Mouse (Mus musculus) limb, embryonic 14.5 days (tissue): ENCODE results near the gene Aire. TPM values are rescaled to one million over a fixed set of nuclear protein-coding genes. Genes with fewer than 3 reads are reported as not detected.

Source experiments
- ATAC-seq: fragments of 200-750 bp; cut with Nextera tagmentation; 2 replicates; pipeline ENCODE4 v1.8.0; 2017; ENCODE audit warnings: low read depth, moderate number of reproducible peaks, moderate TSS enrichment; ENCODE audit not compliant: low FRiP score
- DNase-seq: peaks from one replicate; pipeline ENCODE4 v3.0.0-alpha.2; 2015; ENCODE audit warnings: low spot score
- H3K27ac ChIP-seq: fragments of 300-500 bp; sonication (generic); replicated peaks from 2 replicates; pipeline ENCODE4 v1.5.1; 2014; ENCODE audit warnings: low read depth, mild to moderate bottlenecking, low read length, moderate library complexity, mixed read lengths
- H3K27me3 ChIP-seq: fragments of 300-500 bp; sonication (generic); 2 replicates; pipeline ENCODE4 v1.6.1; 2014; ENCODE audit warnings: low read length, mixed read lengths; ENCODE audit not compliant: control insufficient read depth, insufficient read depth
- H3K36me3 ChIP-seq: fragments of 300-500 bp; sonication (generic); 2 replicates; pipeline ENCODE4 v1.6.1; 2014; ENCODE audit warnings: mild to moderate bottlenecking, low read length, moderate library complexity, mixed read lengths; ENCODE audit not compliant: control insufficient read depth, insufficient read depth
- H3K4me1 ChIP-seq: fragments of 300-500 bp; sonication (generic); 2 replicates; pipeline ENCODE4 v1.6.1; 2014; ENCODE audit warnings: antibody characterized with exemption, low read length, mixed read lengths; ENCODE audit not compliant: control insufficient read depth, insufficient read depth
- H3K4me2 ChIP-seq: fragments of 300-500 bp; sonication (generic); replicated peaks from 2 replicates; pipeline ENCODE4 v1.6.1; 2014; ENCODE audit warnings: low read depth, mild to moderate bottlenecking, low read length, moderate library complexity; ENCODE audit not compliant: severe bottlenecking
- H3K4me3 ChIP-seq: fragments of 300-500 bp; sonication (generic); replicated peaks from 2 replicates; pipeline ENCODE4 v1.5.1; 2014; ENCODE audit warnings: low read length
- H3K9ac ChIP-seq: fragments of 300-500 bp; sonication (generic); 2 replicates; pipeline ENCODE4 v1.6.1; 2014; ENCODE audit warnings: mild to moderate bottlenecking, low read depth, low read length, moderate library complexity; ENCODE audit not compliant: severe bottlenecking
- H3K9me3 ChIP-seq: fragments of 300-500 bp; sonication (generic); 2 replicates; pipeline ENCODE4 v1.6.1; 2016; ENCODE audit warnings: low read length; ENCODE audit not compliant: control insufficient read depth
- POLR2A ChIP-seq: fragments of 200-500 bp; IDR thresholded peaks from 2 replicates; pipeline ENCODE4 v1.8.0; 2012; ENCODE audit warnings: inconsistent platforms, mild to moderate bottlenecking, moderate library complexity, borderline replicate concordance; ENCODE audit not compliant: insufficient read depth, insufficient read length; ENCODE audit errors: extremely low read depth
- WGBS: fragments of 180-500 bp; shearing (Covaris S2); extraction: QIAGEN DNeasy Blood & Tissue Kit; methylation state at CpG from one replicate; pipeline ENCODE4 v1.1.7; 2014; 5-methylcytosine and 5-hydroxymethylcytosine counted together
- polyA plus RNA-seq, 2 experiments: library from polyadenylated mRNA; depleted of rRNA in 1 of 2; stranded (reverse) in 1 of 2; unstranded in 1 of 2; fragments of >200 nt; fragmentation: Nextera tagmentation in 1 of 2; extraction: Ambion mirVana in 1 of 2; gene quantifications; 2 replicates each; pipeline versions ENCODE4 v1.2.1 to v1.2.3; 2012 to 2014

Aire gene
- polyA plus RNA-seq, 2 experiments: 0.28 to 4.3 TPM

DNA sequence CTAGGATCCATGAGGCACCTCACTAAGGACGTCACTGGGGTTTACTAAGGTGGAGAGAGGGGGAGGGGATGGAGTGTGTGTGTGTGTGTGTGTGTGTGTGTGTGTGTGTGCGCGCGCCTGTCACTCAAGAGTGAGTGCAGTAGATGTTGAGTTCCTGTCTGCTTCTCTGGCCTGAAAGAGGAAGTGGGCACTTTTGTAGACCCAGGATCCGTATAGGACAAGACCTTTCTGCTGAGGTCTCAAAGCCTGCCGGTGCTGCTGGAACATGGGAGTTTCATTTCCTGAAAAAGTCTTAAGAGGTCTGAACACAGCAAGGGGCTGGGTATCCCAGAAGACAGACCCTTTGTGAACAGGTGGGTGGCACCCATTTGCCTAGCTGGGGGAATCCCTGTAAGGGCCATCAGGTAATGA, 43.7 kb upstream of the Aire start:
- H3K27ac ChIP-seq: no peak overlapping the region
- H3K36me3 ChIP-seq: no peaks in the 10 kb centered on the region
- ATAC-seq (no peak), DNase-seq (no peak)
- no peak overlapping the region for H3K9ac ChIP-seq
- no peak for TF ChIP-seq POLR2A
- H3K9me3 ChIP-seq: no peaks in the 10 kb centered on the region
- H3K4me2 ChIP-seq: no peak overlapping the region
- no peaks in the 10 kb centered on the region for H3K4me1 ChIP-seq
- no peak overlapping the region for H3K4me3 ChIP-seq
- 84% methylated on average over 6 of the region's 6 CpGs for WGBS
- no peaks in the 10 kb centered on the region for H3K27me3 ChIP-seq

DNA sequence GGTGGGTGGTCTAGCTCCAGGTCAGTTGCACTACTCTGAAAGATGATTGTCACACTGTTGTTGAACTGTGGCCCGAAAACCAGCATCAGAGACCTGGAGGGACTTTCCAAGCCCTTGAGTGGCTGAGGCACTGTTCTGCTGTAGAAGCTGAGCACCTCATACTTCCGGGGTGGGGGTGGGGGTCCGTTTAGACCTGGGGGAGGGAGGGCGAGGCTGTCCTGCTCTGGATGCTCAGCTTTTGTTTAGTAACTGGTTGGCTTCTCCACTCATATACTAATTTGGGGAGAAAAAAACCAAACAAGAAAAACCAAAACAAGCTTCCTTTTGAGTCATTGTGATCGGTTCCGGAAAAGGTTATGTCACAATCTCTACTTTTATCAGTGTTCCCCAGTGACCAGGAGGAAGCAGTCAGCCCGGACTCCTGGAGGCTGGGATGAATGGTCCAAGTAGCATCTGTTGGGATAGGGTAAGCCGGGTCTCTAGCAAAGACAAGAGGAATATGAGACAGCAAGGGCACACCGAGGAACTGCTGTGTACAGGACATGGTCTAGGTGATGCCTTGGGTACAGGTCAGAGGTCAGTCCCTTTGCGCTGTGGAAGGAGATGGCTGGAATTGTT, 43.1 kb upstream of the Aire start:
- no peaks in the 10 kb centered on the region for H3K36me3 ChIP-seq
- no peak overlapping the region for H3K4me2 ChIP-seq
- no peaks in the 10 kb centered on the region for H3K9me3 ChIP-seq
- ATAC-seq (no peak), DNase-seq (no peak)
- H3K9ac ChIP-seq: no peak overlapping the region
- no peaks in the 10 kb centered on the region for H3K27me3 ChIP-seq
- H3K4me3 ChIP-seq: no peak overlapping the region
- no peak for TF ChIP-seq POLR2A
- 82% methylated on average over 10 of the region's 10 CpGs for WGBS
- no peak overlapping the region for H3K27ac ChIP-seq
- H3K4me1 ChIP-seq: no peaks in the 10 kb centered on the region

DNA sequence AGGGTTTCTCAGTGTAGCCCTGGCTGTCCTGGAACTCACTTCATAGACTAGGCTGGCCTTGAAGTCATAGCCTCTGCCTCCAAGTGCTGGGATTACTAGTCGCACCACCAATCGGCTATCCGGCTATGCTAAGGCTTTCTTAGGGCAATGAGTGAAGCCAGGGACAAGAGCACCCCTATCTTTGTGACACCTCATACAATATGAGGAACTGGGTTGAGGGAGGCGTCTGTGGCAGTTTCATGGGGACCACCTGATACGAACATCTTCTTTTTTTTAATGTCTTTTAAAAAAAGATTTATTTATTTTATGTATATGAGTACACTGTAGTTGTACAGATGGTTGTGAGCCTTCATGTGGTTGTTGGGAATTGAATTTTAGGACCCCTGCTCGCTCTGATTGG, 42.3 kb upstream of the Aire start:
- Histone ChIP-seq H3K27ac (no peak overlapping the region), H3K4me1 (no peaks in the 10 kb centered on the region), H3K4me2 (no peak overlapping the region), H3K9ac (no peak overlapping the region), H3K27me3 (no peaks in the 10 kb centered on the region), H3K4me3 (no peak overlapping the region), H3K9me3 (no peaks in the 10 kb centered on the region), H3K36me3 (no peaks in the 10 kb centered on the region)
- TF ChIP-seq POLR2A: no peak
- ATAC-seq (no peak), DNase-seq (no peak)
- 91% methylated on average over 6 of the region's 6 CpGs for WGBS

DNA sequence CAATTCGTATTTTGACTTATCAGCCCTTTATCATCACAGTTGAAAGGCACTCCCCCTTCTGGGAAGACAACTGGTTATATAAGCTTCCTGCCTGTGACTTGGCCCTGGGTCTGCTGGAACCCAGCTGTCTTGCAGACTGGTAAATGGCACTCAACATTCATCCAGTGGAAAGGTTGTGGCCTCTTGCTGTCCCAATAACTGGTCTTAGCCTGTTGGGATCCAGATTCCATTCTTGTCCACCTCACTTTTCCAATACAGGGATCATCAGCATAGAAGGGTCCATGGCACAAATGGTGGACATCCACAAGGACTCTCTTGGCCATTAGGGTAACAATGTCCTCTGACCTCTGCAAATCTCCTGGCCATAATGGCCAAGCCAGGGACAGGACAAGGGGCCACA, 40.7 kb upstream of the Aire start:
- Histone ChIP-seq H3K27ac (no peak overlapping the region), H3K4me1 (no peaks in the 10 kb centered on the region), H3K4me2 (no peak overlapping the region), H3K36me3 (no peaks in the 10 kb centered on the region), H3K4me3 (no peak overlapping the region), H3K9me3 (no peaks in the 10 kb centered on the region), H3K27me3 (no peaks in the 10 kb centered on the region), H3K9ac (no peak overlapping the region)
- DNase-seq (no peak), ATAC-seq (no peak)
- 67% methylated on average over 1 of the region's 1 CpGs for WGBS
- no peak for TF ChIP-seq POLR2A

DNA sequence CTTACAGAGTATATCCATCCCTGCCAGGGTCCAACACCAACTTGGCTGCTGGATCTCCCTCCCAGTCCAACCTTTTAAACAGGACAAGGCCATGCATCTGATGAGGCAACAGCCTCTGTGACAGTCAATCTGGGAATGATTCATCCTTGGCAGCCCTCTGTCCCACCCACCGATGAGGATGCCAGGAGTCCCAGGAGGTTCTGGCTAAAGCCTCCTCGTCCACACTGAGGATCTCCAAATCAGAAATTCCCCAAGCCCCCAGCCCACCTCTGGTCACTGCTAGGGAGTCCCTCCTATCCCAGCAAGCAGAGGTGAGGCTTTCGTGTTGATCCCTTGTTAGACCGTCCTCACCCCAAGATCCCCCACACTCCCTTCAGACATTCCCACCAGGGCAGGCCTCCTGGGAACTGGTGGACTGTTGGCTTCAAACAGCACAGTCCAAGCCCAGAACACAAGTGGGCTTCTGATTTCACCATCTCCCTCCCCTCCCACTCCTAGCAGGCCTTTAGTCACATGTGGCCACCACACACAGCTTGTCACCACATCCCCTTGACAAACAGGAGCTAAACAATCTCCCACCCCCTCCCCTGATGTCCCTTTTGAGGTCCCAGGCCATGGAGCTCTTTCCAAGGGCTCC, 36.7 kb upstream of the Aire start:
- TF ChIP-seq POLR2A: no peak
- Histone ChIP-seq H3K9me3 (no peaks in the 10 kb centered on the region), H3K4me1 (no peaks in the 10 kb centered on the region), H3K4me2 (no peak overlapping the region), H3K27ac (no peak overlapping the region), H3K4me3 (no peak overlapping the region), H3K36me3 (no peaks in the 10 kb centered on the region), H3K9ac (no peak overlapping the region), H3K27me3 (no peaks in the 10 kb centered on the region)
- WGBS: 86% methylated on average over 4 of the region's 4 CpGs
- DNase-seq (no peak), ATAC-seq (no peak)
